Mouse (Mus musculus): ENCODE data around the gene B3galt1.

DNA sequence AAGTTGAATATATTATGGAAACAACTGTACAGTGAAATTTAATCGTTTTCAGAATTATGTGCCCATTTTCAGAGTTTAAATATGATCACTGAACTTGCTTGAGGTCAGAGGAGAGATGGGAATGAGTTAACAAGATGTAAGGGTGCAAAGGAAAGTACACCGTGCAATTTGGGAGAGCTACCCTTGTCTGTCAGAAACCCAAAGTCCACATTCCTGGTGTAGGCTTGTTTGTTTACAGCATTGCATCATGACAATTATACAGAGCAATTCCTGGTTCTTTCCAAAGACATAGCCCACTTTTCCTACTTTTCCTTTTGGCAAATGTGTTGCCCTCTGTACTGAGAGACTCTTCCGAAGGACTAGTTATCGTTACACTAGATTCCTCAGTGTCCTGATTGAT is 390.5 kb downstream of the B3galt1 start:
- TF ChIP-seq GABPA (IDR thresholded peaks at IDR 0.05; ENCODE audit: low read depth, low read length) (no peak), POLR2A (IDR thresholded peaks at IDR 0.05; ENCODE audit: control insufficient read depth in 1 of 2, insufficient read depth in 1 of 2, low read depth in 1 of 2, low read length in 2 of 2, poor library complexity in 1 of 2) (no peak), CTCF (IDR thresholded peaks at IDR 0.05 in 2 of 3, conservative IDR thresholded peaks at IDR 0.05 in 1 of 3; ENCODE audit: control insufficient read depth in 1 of 3, insufficient read depth in 1 of 3, low read depth in 2 of 3, low read length in 3 of 3, poor library complexity in 1 of 3, severe bottlenecking in 1 of 3) (no peak), GATA1 (IDR thresholded peaks at IDR 0.05; ENCODE audit: low read depth, low read length) (no peak), MAX (IDR thresholded peaks at IDR 0.05; ENCODE audit: low read length) (no peak), EP300 (IDR thresholded peaks at IDR 0.05; ENCODE audit: low read depth in 1 of 2, low read length in 2 of 2) (no peak), MAFK (IDR thresholded peaks at IDR 0.05; ENCODE audit: borderline replicate concordance, low read depth, low read length) (no peak), ZNF384 (IDR thresholded peaks at IDR 0.05; ENCODE audit: low read depth, low read length) (no peak), POLR2AphosphoS5 (IDR thresholded peaks at IDR 0.05; ENCODE audit: borderline replicate concordance, low read depth, low read length) (no peak)

Data from MEL (cell line).